Mouse (Mus musculus) embryonic fibroblast, embryonic 13.5 days (primary cell): ENCODE data around the gene Ttll5.

ENCODE experiments used
- CTCF ChIP-seq: IDR thresholded peaks from 2 replicates; pipeline ENCODE4 v1.5.1; 2011; ENCODE audit warnings: mild to moderate bottlenecking, control low read depth, low read length, moderate library complexity, borderline replicate concordance; ENCODE audit not compliant: insufficient read depth
- POLR2A ChIP-seq: IDR thresholded peaks from 2 replicates; pipeline ENCODE4 v1.6.1; 2011; ENCODE audit warnings: low read depth, mild to moderate bottlenecking, control low read depth, low read length, moderate library complexity

DNA sequence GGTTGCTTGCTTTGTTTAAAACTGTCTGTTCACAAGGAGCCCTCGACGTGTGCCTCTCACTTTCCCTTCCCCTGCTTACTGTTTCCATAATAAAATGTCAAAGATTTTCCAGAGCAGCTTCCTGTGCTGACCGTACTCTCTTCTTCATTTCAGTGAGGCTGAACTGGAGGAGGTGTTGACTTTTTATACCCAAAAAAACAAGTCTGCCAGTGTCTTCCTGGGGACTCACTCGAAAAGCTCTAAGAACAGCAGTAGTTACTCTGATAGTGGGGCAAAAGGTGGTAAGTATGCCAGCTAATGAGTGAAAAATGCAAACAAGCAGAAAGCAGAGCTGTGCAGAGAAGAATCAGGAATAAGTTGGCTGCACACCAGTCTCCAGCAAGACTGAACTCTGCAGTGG, 105.3 kb downstream of the Ttll5 start:
- TF ChIP-seq POLR2A (no peak), CTCF (no peak)
